Mouse (Mus musculus) adrenal gland, postnatal 10 days (tissue): Measurements from ENCODE around the gene Ak2. TPM values are rescaled to one million over a fixed set of nuclear protein-coding genes. Genes with fewer than 3 reads are reported as not detected.
A peak's percentile ranks its signal among the peaks of the same experiment; 100 is the strongest.

Experiments used
- DNase-seq: peaks from one replicate; pipeline ENCODE4 v3.0.0; 2021; ENCODE audit warnings: mixed read lengths
- total RNA-seq, 2 experiments: library from RNA; stranded (reverse); gene quantifications; 2 replicates each; pipeline ENCODE4 v1.2.3; 2021

The Ak2 gene
- total RNA-seq, 2 experiments from 2014 or later = 244 to 274 TPM

DNA sequence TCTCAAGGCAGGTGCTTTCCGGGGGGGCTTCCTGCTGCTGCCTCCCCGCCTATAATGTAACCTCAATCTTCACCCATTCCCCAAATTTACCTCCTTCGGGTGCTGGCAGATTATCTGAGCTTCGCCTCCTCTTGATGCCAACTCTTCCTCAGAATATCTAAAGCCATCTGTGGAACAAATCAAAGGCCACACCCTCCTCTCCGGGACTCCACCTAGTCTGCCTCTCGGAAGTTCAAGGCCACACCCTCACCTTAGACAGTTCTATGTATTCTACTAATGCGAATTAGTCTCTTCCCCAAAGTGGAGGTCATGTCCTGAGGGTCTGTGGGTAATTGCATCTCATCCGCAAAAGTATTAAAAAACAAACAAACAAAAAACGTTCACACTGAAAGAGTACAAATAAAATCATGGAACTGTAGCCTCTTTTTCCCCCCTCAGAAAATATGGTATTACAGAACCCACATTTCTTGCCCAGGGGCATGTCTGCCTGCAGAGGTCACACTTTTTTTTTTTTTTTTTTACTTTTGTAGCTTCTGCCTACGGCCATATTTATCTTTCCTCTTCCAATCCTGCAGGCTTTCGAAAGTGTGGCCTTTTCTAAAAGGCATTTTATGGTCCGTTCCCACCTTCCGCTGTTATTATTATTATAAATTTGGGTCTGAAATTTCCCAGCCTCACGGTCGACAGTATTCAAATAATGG is 56.1 kb downstream of the Ak2 start:
- no peak for DNase-seq

DNA sequence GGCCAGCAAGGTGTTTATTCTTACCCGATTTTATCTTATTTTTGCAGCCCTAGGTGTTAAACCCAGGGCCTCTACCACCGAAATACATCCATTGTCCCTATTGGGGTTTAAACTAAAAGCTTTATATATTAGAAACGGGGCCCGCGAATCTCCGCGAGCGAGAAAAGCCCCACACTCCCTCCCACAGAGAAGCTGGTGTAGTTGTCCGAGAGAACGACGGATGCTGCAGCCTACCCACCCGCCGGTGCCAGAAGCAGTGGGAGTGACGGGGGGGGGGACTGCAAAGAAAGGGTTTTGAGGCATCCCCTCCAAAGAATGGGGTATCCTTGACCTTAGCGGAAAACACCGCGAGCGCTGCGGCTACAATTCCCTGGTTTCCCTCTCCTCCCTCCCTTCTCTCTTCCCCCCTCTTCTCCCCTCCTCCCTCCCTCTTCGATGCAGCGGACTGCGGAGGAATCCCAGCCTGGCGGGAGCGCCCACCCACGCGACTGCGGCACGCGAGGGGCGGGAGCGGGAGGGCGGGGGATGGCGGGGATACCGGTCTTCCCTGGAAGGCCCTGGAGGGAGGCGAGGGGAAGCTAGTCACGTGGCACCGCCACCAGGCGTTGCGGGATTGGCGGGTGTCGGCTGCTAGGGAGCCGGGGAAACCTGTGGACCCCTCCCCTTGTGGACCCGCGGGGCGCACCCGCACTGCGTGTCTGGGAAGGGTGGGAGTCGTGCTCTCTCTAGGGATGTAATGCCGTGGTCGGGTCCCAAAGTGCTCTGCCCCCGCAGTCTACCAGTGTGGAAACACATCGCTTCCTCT is 56.9 kb downstream of the Ak2 start:
- peak; percentile 81 for DNase-seq

DNA sequence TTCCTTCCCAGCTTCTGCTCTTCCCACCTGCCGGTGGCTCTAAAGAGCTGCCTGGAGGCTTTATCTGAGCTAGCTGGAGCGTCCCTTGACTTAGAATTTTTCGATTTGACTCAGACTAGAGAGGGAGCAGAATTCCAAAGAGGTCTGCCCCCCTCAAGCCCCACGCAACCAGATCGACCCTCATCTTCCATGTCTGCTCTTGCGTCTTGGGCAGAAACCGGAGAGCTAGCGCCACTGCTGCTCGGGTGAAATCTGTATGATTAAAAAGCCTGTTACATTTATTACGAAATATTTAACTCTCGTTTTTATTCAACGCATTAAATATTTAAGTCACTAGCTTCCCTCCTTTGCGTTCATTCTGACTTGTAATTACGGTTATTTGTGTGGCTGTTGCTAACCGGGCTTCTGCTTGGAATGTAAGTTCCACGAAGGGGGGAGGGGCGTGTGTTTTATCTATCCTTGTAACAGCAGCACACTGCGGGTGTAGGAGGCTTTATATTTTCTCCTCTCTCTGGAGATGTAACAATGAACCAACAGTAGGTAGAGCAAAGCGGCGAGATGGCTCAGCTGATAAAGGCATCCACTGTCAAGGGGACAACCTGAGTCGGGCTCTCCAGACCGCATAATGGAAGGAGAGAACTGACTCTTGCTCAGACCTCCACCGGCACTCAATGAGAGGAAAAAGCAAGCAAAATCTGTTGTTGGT is 57.7 kb downstream of the Ak2 start:
- peak; percentile 34 for DNase-seq

DNA sequence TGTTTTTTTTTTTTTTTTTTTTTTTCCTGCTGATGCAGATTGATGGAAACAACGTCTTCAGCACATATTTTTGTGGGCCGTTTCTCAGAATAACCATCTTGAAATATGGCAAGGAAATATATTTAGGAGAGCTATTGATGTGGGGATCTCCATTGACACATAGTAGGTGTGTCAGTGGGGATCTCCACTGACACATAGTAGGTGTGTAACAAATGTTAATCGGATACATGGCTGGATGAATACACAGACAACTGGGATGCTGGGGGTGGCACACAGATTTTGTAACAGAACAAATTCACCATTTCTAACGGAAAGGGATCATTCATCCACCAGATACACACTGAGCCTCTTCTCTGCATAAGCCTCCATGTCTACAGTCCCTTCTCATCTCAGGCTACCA is 58.6 kb downstream of the Ak2 start:
- DNase-seq = no peak

DNA sequence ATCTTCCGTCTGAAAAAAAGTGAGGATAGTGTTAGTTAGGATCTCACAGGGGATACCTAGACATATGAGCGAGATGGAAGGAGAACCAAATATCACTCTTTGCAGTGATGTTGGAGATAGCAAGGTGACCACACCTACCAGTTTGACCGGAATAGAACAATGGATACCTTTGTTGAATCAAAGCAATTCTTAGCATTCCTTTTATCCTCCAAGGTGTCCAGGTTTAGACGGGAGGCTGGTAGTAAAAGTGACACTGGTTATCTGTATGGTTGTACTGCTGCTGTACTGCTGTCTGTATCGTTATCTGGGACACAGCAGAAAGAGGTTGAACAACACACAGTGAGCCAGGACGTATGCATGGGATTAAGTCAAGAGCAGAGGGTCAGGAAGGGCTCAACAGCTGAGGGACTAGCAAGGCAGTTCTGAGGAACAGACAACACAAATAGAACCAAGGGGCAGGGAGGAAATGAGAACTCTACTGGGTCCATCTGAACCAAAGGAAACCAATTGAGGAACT is 59.2 kb downstream of the Ak2 start:
- no peak for DNase-seq

DNA sequence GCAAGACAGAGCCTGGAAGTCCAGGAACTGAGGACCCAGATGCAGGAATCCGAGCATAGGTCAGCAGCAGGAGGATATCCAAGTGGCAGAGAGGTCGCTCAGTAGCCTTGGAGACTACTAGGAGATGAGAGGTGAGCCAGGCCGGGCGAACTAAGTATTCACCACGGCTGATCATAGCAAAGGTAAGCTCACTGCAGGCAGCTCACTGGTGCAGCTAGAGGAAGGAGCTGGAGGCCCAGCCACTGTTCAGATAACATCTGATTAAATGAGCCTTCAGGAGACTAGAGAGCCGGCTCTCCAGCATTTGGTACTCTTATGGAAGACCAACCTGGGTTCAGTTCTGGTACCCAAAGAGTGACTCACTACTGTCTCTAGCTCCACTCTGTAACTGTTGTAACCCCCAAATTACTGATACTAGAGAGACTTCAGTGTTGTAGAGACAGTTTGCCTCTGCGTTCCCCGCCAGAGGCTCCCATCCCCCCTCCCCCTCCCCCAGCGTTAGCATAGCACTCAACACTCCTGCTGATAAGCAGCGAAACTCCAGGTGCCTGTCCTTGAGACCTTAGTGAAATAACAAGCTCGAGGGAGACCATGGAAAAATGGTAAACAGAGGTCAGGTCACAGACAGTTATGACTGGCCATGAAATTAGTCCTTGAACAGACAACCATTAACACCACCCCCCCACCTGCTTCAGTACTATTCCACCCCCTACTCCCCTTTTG is 59.9 kb downstream of the Ak2 start:
- DNase-seq = no peak

DNA sequence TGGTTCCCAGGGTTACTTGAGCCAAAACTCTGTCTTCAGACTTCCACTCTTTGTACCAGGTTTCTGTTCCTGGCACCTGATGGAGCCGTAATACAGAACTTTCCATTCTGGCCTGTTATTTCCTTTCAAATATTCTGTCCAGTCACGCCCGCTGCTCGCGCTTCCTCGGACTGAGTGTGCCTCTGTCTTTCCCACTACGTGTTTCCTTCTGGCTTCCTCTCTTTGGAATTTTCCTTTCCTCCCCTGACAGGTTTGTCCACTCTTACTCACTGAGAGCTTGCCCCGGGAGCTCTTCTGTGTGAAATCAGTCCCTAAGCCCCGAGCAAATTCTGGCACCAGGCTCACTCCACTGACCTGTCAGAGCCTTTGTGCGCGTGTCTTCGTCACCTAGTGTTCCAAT is 63.0 kb downstream of the Ak2 start:
- DNase-seq = no peak

DNA sequence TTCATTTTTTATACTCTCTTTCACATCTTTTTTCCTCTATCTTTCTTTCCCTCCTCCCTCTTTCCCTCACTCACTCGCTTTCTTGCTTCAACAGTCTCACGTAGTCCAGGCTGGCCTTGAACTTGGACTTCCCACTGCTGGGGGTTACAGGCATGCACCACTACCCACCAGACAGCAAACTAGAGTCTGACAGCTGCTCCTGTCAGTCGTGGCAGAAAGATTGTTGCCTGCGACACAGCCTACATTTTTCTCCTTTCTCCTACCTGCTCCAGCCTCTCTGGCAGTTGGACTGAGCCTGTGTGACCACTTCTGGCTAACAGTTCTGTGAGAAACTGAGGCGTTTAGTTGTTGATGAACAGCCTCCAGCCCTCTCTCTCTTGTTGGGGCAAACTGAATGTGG is 63.8 kb downstream of the Ak2 start:
- DNase-seq = no peak

DNA sequence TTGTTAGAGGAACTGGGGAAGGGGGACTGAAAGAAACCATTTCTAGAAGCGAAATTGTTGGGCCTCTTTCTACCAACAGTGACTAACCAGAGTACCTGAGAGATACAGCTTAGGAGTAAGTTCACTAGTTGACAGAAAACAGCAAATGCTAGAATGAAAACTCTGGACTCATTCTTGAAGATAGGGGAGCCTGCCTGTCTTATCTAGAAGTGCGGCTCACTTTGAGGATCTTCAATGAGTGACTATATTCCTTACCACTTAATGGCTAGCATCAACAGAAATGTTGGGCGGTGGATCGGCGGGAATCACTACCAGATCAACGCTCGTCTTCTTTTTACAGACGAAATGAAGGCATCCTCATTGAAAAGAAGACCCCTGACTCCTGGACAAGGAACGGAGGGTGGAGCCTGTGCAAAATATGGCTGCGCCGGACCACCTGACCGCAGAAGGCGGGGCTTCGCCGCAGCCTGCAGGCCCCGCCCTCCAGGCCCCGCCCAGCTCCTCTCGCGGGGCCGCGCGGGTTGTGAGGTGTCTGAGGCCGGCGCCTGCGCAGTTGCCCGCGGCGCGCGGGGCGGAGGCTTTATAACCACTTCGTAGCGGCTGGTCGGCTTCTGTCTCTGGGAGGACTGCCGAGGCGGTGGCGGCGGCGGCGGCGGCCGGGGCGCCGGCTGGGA is 65.9 kb downstream of the Ak2 start:
- DNase-seq = peak; percentile 98

DNA sequence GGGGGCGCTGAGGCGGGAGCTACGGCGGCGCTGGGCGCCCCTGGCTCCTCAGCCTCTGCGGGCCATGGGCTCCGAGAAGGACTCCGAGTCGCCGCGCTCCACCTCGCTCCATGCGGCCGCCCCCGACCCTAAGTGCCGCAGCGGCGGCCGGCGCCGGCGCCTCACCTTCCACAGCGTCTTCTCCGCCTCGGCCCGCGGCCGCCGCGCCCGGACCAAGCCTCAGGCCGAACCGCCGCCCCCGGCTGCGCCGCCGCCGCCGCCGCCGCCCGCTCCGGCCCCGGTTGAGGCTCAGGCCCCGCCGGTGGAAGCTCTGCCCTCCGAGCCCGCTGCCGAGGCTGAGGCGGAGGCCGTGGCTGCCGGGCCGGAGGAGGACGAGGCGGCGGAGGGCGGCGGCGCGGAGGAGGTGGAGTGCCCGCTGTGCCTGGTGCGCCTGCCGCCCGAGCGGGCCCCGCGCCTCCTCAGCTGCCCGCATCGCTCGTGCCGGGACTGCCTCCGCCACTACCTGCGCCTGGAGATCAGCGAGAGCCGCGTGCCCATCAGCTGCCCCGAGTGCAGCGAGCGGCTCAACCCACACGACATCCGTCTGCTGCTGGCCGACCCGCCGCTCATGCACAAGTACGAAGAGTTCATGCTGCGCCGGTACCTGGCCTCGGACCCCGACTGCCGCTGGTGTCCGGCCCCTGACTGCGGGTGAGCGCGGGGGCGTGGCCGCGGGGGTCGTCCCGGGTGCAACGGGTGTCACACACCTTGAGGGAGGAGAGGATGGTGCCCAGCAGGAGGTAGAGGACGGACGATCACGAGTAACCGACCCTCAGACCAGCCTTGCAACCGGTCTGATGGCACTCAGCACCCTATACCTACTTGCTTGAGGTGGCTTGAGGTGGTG is 66.7 kb downstream of the Ak2 start, which contains the start of gene Rnf19b:
Gene Rnf19b (plus strand): TSS at position 65 of the 886 bp plus-strand sequence.
- DNase-seq = peak; percentile 65

DNA sequence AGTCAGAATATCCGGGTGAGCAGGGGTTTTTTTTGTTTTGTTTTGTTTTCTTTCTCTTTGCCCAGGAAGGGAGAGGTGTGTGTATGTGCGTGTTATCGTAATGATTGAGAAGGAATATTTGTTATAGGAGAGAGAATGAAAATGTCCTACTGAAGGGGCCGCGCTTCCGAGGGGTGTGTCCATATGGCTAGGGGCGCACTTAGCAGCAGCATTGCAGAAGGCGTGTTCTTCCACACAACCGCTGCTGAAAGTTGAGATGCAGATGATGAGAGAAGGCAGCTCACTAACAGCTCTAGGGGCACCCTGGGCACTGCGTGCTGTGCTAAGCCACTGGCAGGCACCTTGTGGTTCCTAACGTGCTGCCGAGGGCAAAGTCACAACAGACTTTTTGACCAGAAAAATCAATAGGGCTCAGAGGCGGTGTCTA is 67.4 kb downstream of the Ak2 start:
- peak; percentile 39 for DNase-seq

DNA sequence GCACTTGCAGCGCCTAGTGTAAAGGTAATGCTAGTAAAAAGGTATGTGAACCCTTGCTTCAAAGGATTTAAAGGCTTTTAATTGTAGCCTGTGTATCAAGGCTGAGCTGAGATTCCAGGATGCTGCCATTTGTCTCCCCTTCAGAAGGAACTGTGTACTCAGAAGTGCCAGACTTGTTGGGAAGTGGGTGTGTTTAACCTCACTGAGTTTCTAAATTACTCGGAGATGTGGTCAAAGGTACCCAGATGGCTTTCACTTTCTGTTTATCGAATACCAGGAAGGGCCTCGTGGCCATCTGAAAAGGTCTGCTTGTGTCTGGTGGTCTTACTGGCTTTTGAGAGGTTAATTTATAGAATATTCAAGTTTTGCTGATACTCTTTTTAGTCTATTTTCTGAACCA is 68.2 kb downstream of the Ak2 start:
- no peak for DNase-seq

Other genes starting within 250 kb of the Ak2 start
- gene A3galt2, start 236.6 kb upstream of the Ak2 start, total RNA-seq = under 1 TPM; 0.12 TPM
- gene Zfp362, start 185.9 kb upstream of the Ak2 start, total RNA-seq = 10 to 100 TPM; 33.7 to 36.5 TPM
- 10 to 100 TPM; 10.6 to 11.5 TPM for gene Trim62, start 108.4 kb upstream of the Ak2 start, total RNA-seq
- 10 to 100 TPM; 32.5 to 32.9 TPM for gene Azin2, start 29.5 kb upstream of the Ak2 start, total RNA-seq
- 10 to 100 TPM; 23.6 to 25.1 TPM for gene Rnf19b, start 66.3 kb downstream of the Ak2 start, total RNA-seq
- gene Tmem54, start 113.6 kb downstream of the Ak2 start, total RNA-seq = not detected
- 1 to 10 TPM; 3.6 to 7.8 TPM for gene Hpca, start 130.1 kb downstream of the Ak2 start, total RNA-seq
- gene Fndc5, start 145.0 kb downstream of the Ak2 start, total RNA-seq = 10 to 100 TPM; 19.5 to 34.9 TPM
- 10 to 100 TPM; 26.9 to 29.6 TPM for gene S100pbp, start 197.8 kb downstream of the Ak2 start, total RNA-seq
- 10 to 100 TPM; 63.8 to 68.1 TPM for gene Yars, start 197.8 kb downstream of the Ak2 start, total RNA-seq